Mouse (Mus musculus): Measurements from ENCODE around the gene Set. TPM values are rescaled to one million over a fixed set of nuclear protein-coding genes. Genes with fewer than 3 reads are reported as not detected.

Gene Set
- 100 to 1,000 TPM; 133 to 160 TPM for total RNA-seq (2023)

GRCm38 (mm10) chr2:30057223-30057904 is at the start of gene Set:
Set (plus strand) TSS chr2:30057378.

GRCm38 (mm10) chr2:30048699-30049388 is 8.3 kb upstream of the Set start, which contains the start of gene Wdr34:
Wdr34 (minus strand) TSS chr2:30048881.

GRCm38 (mm10) chr2:30077502-30078348 is 20.5 kb downstream of the Set start, which contains the start of gene Pkn3:
Pkn3 (plus strand) TSS chr2:30077684.

GRCm38 (mm10) chr2:30093471-30094207 is 36.5 kb downstream of the Set start, which contains the start of gene Zdhhc12:
Zdhhc12 (minus strand) TSS chr2:30093648.

Other genes starting within 250 kb of the Set start
- gene Urm1, start 237.3 kb upstream of the Set start, total RNA-seq (2023) = 10 to 100 TPM; 23.5 to 34.8 TPM
- gene Cercam, start 188.2 kb upstream of the Set start, total RNA-seq (2023) = 1 to 10 TPM; 1.7 to 3.1 TPM
- 10 to 100 TPM; 75.8 to 89.8 TPM for gene Odf2, start 168.2 kb upstream of the Set start, total RNA-seq (2023)
- gene Gle1, start 122.0 kb upstream of the Set start, total RNA-seq (2023) = 10 to 100 TPM; 45.5 to 52.1 TPM
- 100 to 1,000 TPM; 301 to 317 TPM for gene Sptan1, start 91.8 kb upstream of the Set start, total RNA-seq (2023)
- gene Wdr34, start 8.5 kb upstream of the Set start, total RNA-seq (2023) = 1 to 10 TPM; 1.2 TPM
- gene Pkn3, start 20.3 kb downstream of the Set start, total RNA-seq (2023) = 1 to 10 TPM; 4.6 to 5.4 TPM
- 10 to 100 TPM; 14.6 to 19.8 TPM for gene Zdhhc12, start 36.3 kb downstream of the Set start, total RNA-seq (2023)
- gene Zer1, start 67.2 kb downstream of the Set start, total RNA-seq (2023) = 10 to 100 TPM; 26.9 to 29.3 TPM
- 100 to 1,000 TPM in 1 of 2 experiments, 10 to 100 TPM in 1; 90.5 to 108 TPM for gene Tbc1d13, start 76.4 kb downstream of the Set start, total RNA-seq (2023)
- 1 to 10 TPM; 9.0 to 9.4 TPM for gene Endog, start 114.1 kb downstream of the Set start, total RNA-seq (2023)
- 10 to 100 TPM; 10.2 to 11.5 TPM for gene Spout1, start 121.1 kb downstream of the Set start, total RNA-seq (2023)
- 1 to 10 TPM; 4.4 to 5.6 TPM for gene Kyat1, start 148.5 kb downstream of the Set start, total RNA-seq (2023)
- 10 to 100 TPM; 29.2 to 34.5 TPM for gene Lrrc8a, start 180.3 kb downstream of the Set start, total RNA-seq (2023)
- 1 to 10 TPM; 1.3 to 4.0 TPM for gene Gm28035, start 183.2 kb downstream of the Set start, total RNA-seq (2023)
- gene Phyhd1, start 208.8 kb downstream of the Set start, total RNA-seq (2023) = 1 to 10 TPM; 6.1 to 7.2 TPM
- gene Gm28038, start 223.7 kb downstream of the Set start, total RNA-seq (2023) = not detected
- gene Dolk, start 229.0 kb downstream of the Set start, total RNA-seq (2023) = 10 to 100 TPM; 10.5 to 11.5 TPM
- 10 to 100 TPM; 31.4 to 34.2 TPM for gene Nup188, start 229.0 kb downstream of the Set start, total RNA-seq (2023)